Mouse (Mus musculus): ENCODE measurements around the gene Muc13. TPM values are rescaled to one million over a fixed set of nuclear protein-coding genes. Genes with fewer than 3 reads are reported as not detected.

Gene Muc13
- total and polyA plus RNA-seq, 3 experiments, result 0.21 to 6.4 (median 2.9) TPM

DNA sequence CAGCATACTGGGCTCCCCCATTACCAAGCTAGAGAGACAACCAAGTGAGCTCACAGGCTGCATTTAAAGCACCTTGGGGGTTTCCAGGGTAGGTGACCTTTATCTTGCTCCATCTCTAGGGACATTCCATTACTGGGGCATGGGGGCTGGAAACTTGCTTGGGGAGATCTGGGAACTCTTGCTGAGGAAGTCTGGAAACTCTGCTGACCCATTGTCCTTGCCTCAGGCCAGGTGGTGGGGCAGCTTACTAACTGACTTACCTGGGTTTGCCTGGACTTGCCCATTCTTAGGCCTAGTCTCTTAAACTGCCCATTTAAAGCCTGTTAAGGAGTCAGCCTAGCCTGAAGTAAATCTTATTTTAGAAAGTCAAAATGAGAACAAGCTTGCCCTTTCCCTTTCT is 59.4 kb downstream of the Muc13 start:
- no peak for TF ChIP-seq POLR2AphosphoS5 (IDR thresholded peaks at IDR 0.05; ENCODE audit: insufficient replicate concordance, low read depth, low read length)
- no peak for TF ChIP-seq CTCF (IDR thresholded peaks at IDR 0.05; ENCODE audit: low read depth, low read length)
- no peak for TF ChIP-seq TAL1 (conservative IDR thresholded peaks at IDR 0.05; ENCODE audit: low read depth, low read length)
- no peak for TF ChIP-seq GATA1 (IDR thresholded peaks at IDR 0.05; ENCODE audit: borderline replicate concordance, low read length)
- TF ChIP-seq GATA2 (IDR thresholded peaks at IDR 0.05; ENCODE audit: borderline replicate concordance, low read depth, low read length), result no peak
- H3K9me3 ChIP-seq (replicated peaks), result no peaks in the 10 kb centered on the region
- peaks cover 4% of the 10 kb centered on the region; the same call in 1 of the 2 replicates for H3K4me1 ChIP-seq (ENCODE audit: insufficient read depth, low read depth, low read length)
- H3K4me3 ChIP-seq (ENCODE audit: low read depth, low read length), result no peak overlapping the region
- DNase-seq (ENCODE audit: low spot score) (no peak), ATAC-seq (ENCODE audit: extremely low read depth, insufficient number of reproducible peaks, low FRiP score, poor library complexity, severe bottlenecking) (no peak)
- H3K27me3 ChIP-seq (ENCODE audit: insufficient read depth, low read length), result peaks cover 14% of the 10 kb centered on the region
- H3K36me3 ChIP-seq (replicated peaks), result no peaks in the 10 kb centered on the region

DNA sequence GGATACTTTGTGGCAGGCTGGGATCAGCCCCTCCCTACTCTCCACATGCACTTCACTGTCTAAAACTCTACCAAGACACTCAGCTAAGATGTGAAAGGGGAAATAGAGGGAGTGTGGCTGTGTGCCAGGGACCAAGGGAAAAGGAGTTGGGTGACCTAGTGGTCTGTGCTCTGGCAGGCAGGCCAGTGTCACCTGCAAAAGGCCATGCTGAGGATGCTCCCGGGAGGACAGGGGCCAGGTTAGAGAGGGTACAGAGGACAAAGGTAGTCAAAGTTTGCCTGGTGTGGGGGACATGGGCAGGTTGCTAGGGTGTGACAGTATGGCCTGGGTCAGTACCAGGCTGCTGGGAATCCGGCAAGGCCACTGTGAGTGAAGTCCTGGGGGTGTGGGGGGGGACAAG is 64.9 kb downstream of the Muc13 start:
- no peak for TF ChIP-seq POLR2AphosphoS5 (IDR thresholded peaks at IDR 0.05; ENCODE audit: insufficient replicate concordance, low read depth, low read length)
- TF ChIP-seq GATA1 (IDR thresholded peaks at IDR 0.05; ENCODE audit: borderline replicate concordance, low read length), result no peak
- no peak for TF ChIP-seq GATA2 (IDR thresholded peaks at IDR 0.05; ENCODE audit: borderline replicate concordance, low read depth, low read length)
- TF ChIP-seq TAL1 (conservative IDR thresholded peaks at IDR 0.05; ENCODE audit: low read depth, low read length), result no peak
- TF ChIP-seq CTCF (IDR thresholded peaks at IDR 0.05; ENCODE audit: low read depth, low read length), result no peak
- peaks cover 6% of the 10 kb centered on the region; the same call in 1 of the 2 replicates for H3K4me1 ChIP-seq (ENCODE audit: insufficient read depth, low read depth, low read length)
- no peak for ATAC-seq (ENCODE audit: extremely low read depth, insufficient number of reproducible peaks, low FRiP score, poor library complexity, severe bottlenecking)

DNA sequence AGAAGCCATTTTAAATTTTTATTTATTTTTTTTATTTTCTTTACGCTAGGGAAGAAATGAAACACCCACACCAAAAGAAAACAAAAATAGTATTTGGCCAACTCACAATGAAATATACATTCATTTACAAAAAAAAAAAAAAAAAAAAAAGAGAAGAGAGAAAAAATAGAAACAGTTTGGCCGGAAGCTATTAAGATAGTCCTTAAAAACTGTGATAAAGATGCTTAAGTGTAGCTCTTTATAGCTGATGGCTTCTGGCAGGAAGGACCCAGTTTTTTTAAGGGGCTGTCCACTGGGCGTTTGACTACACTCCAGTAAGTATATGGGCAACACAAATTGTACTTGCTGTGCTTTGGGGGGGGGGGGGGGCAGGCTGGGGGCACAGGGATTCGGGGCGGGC is 65.5 kb downstream of the Muc13 start:
- peaks cover 52% of the 10 kb centered on the region for H3K27me3 ChIP-seq (ENCODE audit: insufficient read depth, low read length)
- no peak for ATAC-seq (ENCODE audit: extremely low read depth, insufficient number of reproducible peaks, low FRiP score, poor library complexity, severe bottlenecking)
- no peaks in the 10 kb centered on the region for H3K36me3 ChIP-seq (replicated peaks)
- TF ChIP-seq POLR2AphosphoS5 (IDR thresholded peaks at IDR 0.05; ENCODE audit: insufficient replicate concordance, low read depth, low read length), result no peak
- no peak for TF ChIP-seq CTCF (IDR thresholded peaks at IDR 0.05; ENCODE audit: low read depth, low read length)
- no peak for TF ChIP-seq GATA1 (IDR thresholded peaks at IDR 0.05; ENCODE audit: borderline replicate concordance, low read length)
- TF ChIP-seq TAL1 (conservative IDR thresholded peaks at IDR 0.05; ENCODE audit: low read depth, low read length), result no peak
- no peak for TF ChIP-seq GATA2 (IDR thresholded peaks at IDR 0.05; ENCODE audit: borderline replicate concordance, low read depth, low read length)
- DNase-seq (ENCODE audit: low spot score), result no peak
- H3K4me1 ChIP-seq (ENCODE audit: insufficient read depth, low read depth, low read length), result peaks cover 6% of the 10 kb centered on the region; the same call in 1 of the 2 replicates
- no peak overlapping the region for H3K4me3 ChIP-seq (ENCODE audit: low read depth, low read length)
- no peaks in the 10 kb centered on the region for H3K9me3 ChIP-seq (replicated peaks)

More for the DNA sequence above, 64.9 kb downstream of the Muc13 start:
- Histone ChIP-seq H3K27me3 (ENCODE audit: insufficient read depth, low read length) (peaks cover 47% of the 10 kb centered on the region), H3K36me3 (replicated peaks) (no peaks in the 10 kb centered on the region), H3K9me3 (replicated peaks) (no peaks in the 10 kb centered on the region), H3K4me3 (ENCODE audit: low read depth, low read length) (no peak overlapping the region)
- DNase-seq (ENCODE audit: low spot score), result no peak

DNA sequence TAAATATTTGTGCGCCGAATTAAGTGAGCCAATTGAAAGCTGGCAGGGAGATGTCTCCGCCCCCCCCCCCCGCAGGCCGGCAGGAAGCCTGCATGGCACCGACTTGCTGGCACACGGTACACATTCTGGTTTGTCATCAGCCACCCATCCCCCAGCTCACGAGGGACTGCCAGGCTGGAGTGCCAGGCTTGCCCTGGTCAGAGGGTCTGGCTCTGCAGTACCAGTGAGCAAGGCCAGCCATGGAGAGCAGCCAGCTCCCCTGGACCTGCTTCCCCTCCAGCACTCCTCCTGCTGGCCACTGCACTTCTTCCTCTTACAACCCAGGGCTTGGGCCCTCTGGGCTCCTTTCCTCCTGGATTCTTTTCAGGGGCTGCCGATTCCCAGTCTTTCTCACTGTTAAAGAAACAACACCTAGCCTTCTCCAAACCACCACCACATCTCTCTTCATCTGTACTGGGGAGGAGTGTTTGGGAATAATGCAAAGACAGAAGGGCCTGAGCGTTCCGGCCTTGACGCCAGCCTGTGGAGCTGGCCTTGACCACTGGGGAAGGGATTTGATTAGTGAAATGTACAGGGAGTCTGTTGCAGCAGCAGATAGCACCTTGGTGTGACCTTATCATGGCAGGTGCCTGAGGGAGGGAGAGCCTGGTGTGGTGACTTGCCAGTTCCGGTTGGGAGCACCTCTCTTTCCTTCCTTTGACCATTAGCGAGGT is 66.3 kb downstream of the Muc13 start:
- ATAC-seq (ENCODE audit: extremely low read depth, insufficient number of reproducible peaks, low FRiP score, poor library complexity, severe bottlenecking) (no peak), DNase-seq (ENCODE audit: low spot score) (no peak)
- TF ChIP-seq TAL1 (conservative IDR thresholded peaks at IDR 0.05; ENCODE audit: low read depth, low read length), result no peak
- TF ChIP-seq GATA1 (IDR thresholded peaks at IDR 0.05; ENCODE audit: borderline replicate concordance, low read length), result no peak
- no peak for TF ChIP-seq CTCF (IDR thresholded peaks at IDR 0.05; ENCODE audit: low read depth, low read length)
- no peak for TF ChIP-seq GATA2 (IDR thresholded peaks at IDR 0.05; ENCODE audit: borderline replicate concordance, low read depth, low read length)
- no peak for TF ChIP-seq POLR2AphosphoS5 (IDR thresholded peaks at IDR 0.05; ENCODE audit: insufficient replicate concordance, low read depth, low read length)
- H3K4me3 ChIP-seq (ENCODE audit: low read depth, low read length), result no peak overlapping the region
- H3K27me3 ChIP-seq (ENCODE audit: insufficient read depth, low read length), result peaks cover 50% of the 10 kb centered on the region
- H3K4me1 ChIP-seq (ENCODE audit: insufficient read depth, low read depth, low read length), result peaks cover 6% of the 10 kb centered on the region; the same call in 1 of the 2 replicates
- H3K9me3 ChIP-seq (replicated peaks), result no peaks in the 10 kb centered on the region
- no peaks in the 10 kb centered on the region for H3K36me3 ChIP-seq (replicated peaks)

DNA sequence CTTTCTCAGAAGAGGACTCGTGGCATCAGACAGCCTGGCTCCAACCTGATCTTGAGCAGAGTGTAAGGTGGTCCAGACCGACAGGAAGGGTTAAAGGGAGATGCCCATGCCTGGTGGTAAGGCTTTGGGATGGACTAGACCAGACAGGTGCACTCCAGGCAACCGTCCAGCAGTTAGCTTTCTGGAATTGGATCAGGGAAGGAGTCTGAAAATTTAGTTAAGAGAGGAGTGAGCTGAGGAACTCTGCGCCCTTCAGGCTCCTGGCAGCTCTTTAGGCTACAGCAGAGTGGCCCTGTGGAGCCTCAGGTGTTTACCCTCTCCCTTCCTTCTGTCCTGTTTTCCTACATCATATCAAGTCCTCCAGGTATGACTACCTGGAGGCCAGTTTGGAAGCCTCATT is 68.6 kb downstream of the Muc13 start:
- peaks cover 51% of the 10 kb centered on the region for H3K27me3 ChIP-seq (ENCODE audit: insufficient read depth, low read length)
- TF ChIP-seq GATA2 (IDR thresholded peaks at IDR 0.05; ENCODE audit: borderline replicate concordance, low read depth, low read length) (no peak), GATA1 (IDR thresholded peaks at IDR 0.05; ENCODE audit: borderline replicate concordance, low read length) (no peak), TAL1 (conservative IDR thresholded peaks at IDR 0.05; ENCODE audit: low read depth, low read length) (no peak), CTCF (IDR thresholded peaks at IDR 0.05; ENCODE audit: low read depth, low read length) (no peak), POLR2AphosphoS5 (IDR thresholded peaks at IDR 0.05; ENCODE audit: insufficient replicate concordance, low read depth, low read length) (no peak)
- DNase-seq (ENCODE audit: low spot score) (no peak), ATAC-seq (ENCODE audit: extremely low read depth, insufficient number of reproducible peaks, low FRiP score, poor library complexity, severe bottlenecking) (no peak)
- no peaks in the 10 kb centered on the region for H3K9me3 ChIP-seq (replicated peaks)
- peaks cover 2% of the 10 kb centered on the region; the same call in 1 of the 2 replicates for H3K4me1 ChIP-seq (ENCODE audit: insufficient read depth, low read depth, low read length)
- H3K36me3 ChIP-seq (replicated peaks), result no peaks in the 10 kb centered on the region
- no peak overlapping the region for H3K4me3 ChIP-seq (ENCODE audit: low read depth, low read length)

DNA sequence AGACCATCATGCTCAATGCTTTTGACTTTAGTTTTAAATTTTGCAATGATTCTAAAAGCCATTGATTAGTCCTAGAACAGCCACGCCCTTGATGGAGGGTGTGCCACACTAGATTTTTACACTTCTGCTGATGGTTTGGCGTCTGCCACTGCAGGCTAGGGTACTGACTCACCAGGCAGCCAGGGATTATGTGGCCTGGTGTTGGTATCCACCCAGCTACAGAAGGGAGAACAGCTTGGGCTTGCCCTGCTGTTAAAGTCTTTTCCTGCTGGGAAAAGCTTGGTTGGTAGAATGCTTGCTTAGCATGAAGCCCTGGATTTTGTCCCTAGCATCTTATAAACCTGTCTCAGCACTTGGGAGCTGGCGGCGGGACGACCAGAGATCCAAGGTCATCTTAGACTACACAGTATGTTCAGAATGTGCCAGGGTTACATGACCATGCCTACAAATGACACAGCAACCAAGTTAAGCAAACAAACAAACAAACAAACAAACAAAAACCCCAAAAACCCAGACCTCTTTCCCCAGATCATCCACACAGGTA is 69.4 kb downstream of the Muc13 start:
- Histone ChIP-seq H3K27me3 (ENCODE audit: insufficient read depth, low read length) (peaks cover 50% of the 10 kb centered on the region), H3K4me3 (ENCODE audit: low read depth, low read length) (no peak overlapping the region), H3K4me1 (ENCODE audit: insufficient read depth, low read depth, low read length) (peaks cover 2% of the 10 kb centered on the region; the same call in 1 of the 2 replicates), H3K9me3 (replicated peaks) (no peaks in the 10 kb centered on the region), H3K36me3 (replicated peaks) (no peaks in the 10 kb centered on the region)
- no peak for DNase-seq (ENCODE audit: low spot score)
- no peak for TF ChIP-seq TAL1 (conservative IDR thresholded peaks at IDR 0.05; ENCODE audit: low read depth, low read length)
- no peak for TF ChIP-seq GATA1 (IDR thresholded peaks at IDR 0.05; ENCODE audit: borderline replicate concordance, low read length)
- TF ChIP-seq CTCF (IDR thresholded peaks at IDR 0.05; ENCODE audit: low read depth, low read length), result no peak
- TF ChIP-seq POLR2AphosphoS5 (IDR thresholded peaks at IDR 0.05; ENCODE audit: insufficient replicate concordance, low read depth, low read length), result no peak
- no peak for TF ChIP-seq GATA2 (IDR thresholded peaks at IDR 0.05; ENCODE audit: borderline replicate concordance, low read depth, low read length)
- ATAC-seq (ENCODE audit: extremely low read depth, insufficient number of reproducible peaks, low FRiP score, poor library complexity, severe bottlenecking), result no peak

Other genes with a start within 250 kb of the Muc13 start
- gene Heg1, start 109.7 kb upstream of the Muc13 start, total RNA-seq (2014; fragmentation: Nextera tagmentation), result 35.6 and 36.4 TPM in 2 replicates
- gene Heg1, start 109.7 kb upstream of the Muc13 start, total RNA-seq (2017), result 5.4 and 6.1 TPM in 2 replicates
- 2.7 and 2.9 TPM in 2 replicates for gene Heg1, start 109.7 kb upstream of the Muc13 start, polyA plus RNA-seq (2012)
- gene Itgb5, start 35.6 kb downstream of the Muc13 start, total RNA-seq (2014; fragmentation: Nextera tagmentation), result 0.24 and 5.6 TPM in 2 replicates
- gene Itgb5, start 35.6 kb downstream of the Muc13 start, total RNA-seq (2017), result 0.46 and 1.2 TPM in 2 replicates
- gene Itgb5, start 35.6 kb downstream of the Muc13 start, polyA plus RNA-seq (2012), result 0.04 and 0.14 TPM in 2 replicates
- 38.0 and 42.2 TPM in 2 replicates for gene Umps, start 173.0 kb downstream of the Muc13 start, total RNA-seq (2014; fragmentation: Nextera tagmentation)
- gene Umps, start 173.0 kb downstream of the Muc13 start, total RNA-seq (2017), result 80.9 and 83.2 TPM in 2 replicates
- gene Umps, start 173.0 kb downstream of the Muc13 start, polyA plus RNA-seq (2012), result 22.1 and 35.6 TPM in 2 replicates